Mouse (Mus musculus) megakaryocyte, adult 5-6 weeks (primary cell): ENCODE measurements around the gene Atp1b3. TPM values are rescaled to one million over a fixed set of nuclear protein-coding genes. Genes with fewer than 3 reads are reported as not detected.
A peak's percentile ranks its signal among the peaks of the same experiment; 100 is the strongest.
"Not testable (repeated sequence)": the region's sequence is repeated elsewhere in the genome, so short reads cannot be mapped to it uniquely, and the experiment has no call there.

Source experiments
- ATAC-seq: 2 replicates; pipeline ENCODE4 v1.8.0; 2016; ENCODE audit warnings: mild to moderate bottlenecking, inconsistent platforms; ENCODE audit not compliant: poor library complexity, severe bottlenecking
- total RNA-seq, 2 experiments: library from RNA; stranded (forward) in 1 of 2; stranded (reverse) in 1 of 2; fragments of 153-499, 151-499 nt in 1 of 2; fragments of 221-1000, 200-1000 nt in 1 of 2; gene quantifications; 2 replicates each; pipeline versions ENCODE4 v1.2.3 to v1.2.4; 2015 to 2017

Gene Atp1b3
- 226 and 247 TPM in 2 replicates for total RNA-seq (2015)
- 120 and 135 TPM in 2 replicates for total RNA-seq (2017)

GRCm38 (mm10) chr9:96364141-96364838 lies at the start of gene Atp1b3:
Atp1b3 (minus strand) TSS chr9:96364442.
- ATAC-seq = peak; percentile 88

- no peak for ATAC-seq
Observed at GRCm38 (mm10) chr9:96412821-96413405, 48.7 kb upstream of the Atp1b3 start.

- no peak for ATAC-seq
Observed at GRCm38 (mm10) chr9:96404312-96404711, 40.1 kb upstream of the Atp1b3 start.

GRCm38 (mm10) chr9:96399916-96400315 lies 35.7 kb upstream of the Atp1b3 start:
- not testable (repeated sequence) for ATAC-seq

GRCm38 (mm10) chr9:96399425-96399878 lies 35.2 kb upstream of the Atp1b3 start:
- ATAC-seq = peak; percentile 88

GRCm38 (mm10) chr9:96398614-96399013 lies 34.4 kb upstream of the Atp1b3 start:
- ATAC-seq = no peak

- ATAC-seq = no peak
Observed at GRCm38 (mm10) chr9:96398165-96398564, 33.9 kb upstream of the Atp1b3 start.

- ATAC-seq = peak; percentile 24
Observed at GRCm38 (mm10) chr9:96394910-96395690, 30.9 kb upstream of the Atp1b3 start.

GRCm38 (mm10) chr9:96393731-96394235 lies 29.5 kb upstream of the Atp1b3 start:
- no peak for ATAC-seq

GRCm38 (mm10) chr9:96393112-96393511 lies 28.9 kb upstream of the Atp1b3 start:
- ATAC-seq = peak; percentile 56

GRCm38 (mm10) chr9:96391921-96392320 lies 27.7 kb upstream of the Atp1b3 start:
- peak; percentile 76 for ATAC-seq

GRCm38 (mm10) chr9:96383714-96384487 lies 19.7 kb upstream of the Atp1b3 start:
- no peak for ATAC-seq

GRCm38 (mm10) chr9:96382756-96383155 lies 18.5 kb upstream of the Atp1b3 start:
- ATAC-seq = no peak

- no peak for ATAC-seq
Observed at GRCm38 (mm10) chr9:96381393-96381792, 17.2 kb upstream of the Atp1b3 start.

- no peak for ATAC-seq
Observed at GRCm38 (mm10) chr9:96379551-96379950, 15.3 kb upstream of the Atp1b3 start.

- no peak for ATAC-seq
Observed at GRCm38 (mm10) chr9:96378747-96379146, 14.5 kb upstream of the Atp1b3 start.

GRCm38 (mm10) chr9:96377096-96377495 lies 12.9 kb upstream of the Atp1b3 start:
- no peak for ATAC-seq

GRCm38 (mm10) chr9:96375819-96376218 lies 11.6 kb upstream of the Atp1b3 start:
- ATAC-seq = peak; percentile 97

- ATAC-seq = no peak
Observed at GRCm38 (mm10) chr9:96371075-96371474, 6.8 kb upstream of the Atp1b3 start.

- ATAC-seq = peak; percentile 44
Observed at GRCm38 (mm10) chr9:96369654-96370384, 5.6 kb upstream of the Atp1b3 start.
